Mouse (Mus musculus): ENCODE results near the gene Rgn.

Rgn gene

GRCm38 (mm10) chrX:20549532-20549931 is at the start of gene Rgn:
Gene Rgn, plus strand, starts transcription at chrX:20549787.
- no peak for DNase-seq

DNA sequence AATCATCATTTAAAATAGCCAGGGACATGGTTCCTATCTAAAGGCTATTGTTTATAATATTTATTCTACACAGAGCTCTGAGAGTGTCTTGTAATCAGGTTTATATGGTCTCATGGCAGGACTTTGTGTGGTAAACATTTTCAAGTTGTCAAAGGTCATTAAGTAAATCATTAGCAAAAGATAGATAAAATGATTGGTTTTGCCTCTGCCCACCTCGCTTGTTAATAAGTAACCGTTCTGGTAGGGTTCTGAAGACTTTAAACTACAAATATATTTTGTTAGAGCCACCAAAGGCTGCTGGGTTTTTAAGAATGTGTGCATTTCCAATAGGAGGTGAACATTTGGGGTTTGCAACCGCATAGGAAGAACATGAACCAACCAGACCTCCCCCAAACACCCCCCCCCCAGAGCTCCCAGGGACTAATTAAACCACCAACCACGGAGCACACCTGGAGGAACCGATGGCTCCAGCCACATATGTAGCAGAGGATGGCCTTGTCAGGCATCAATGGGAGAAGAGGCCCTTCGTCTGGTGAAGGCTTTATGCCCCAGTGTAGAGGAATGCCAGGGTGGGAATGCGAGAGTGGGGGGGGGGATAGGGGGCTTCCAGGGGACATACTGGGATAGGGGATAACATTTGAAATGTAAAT is 29.2 kb upstream of the Rgn start:
- DNase-seq: peak in 1 of 2 experiments; percentile 23

GRCm38 (mm10) chrX:20521578-20521977 is 28.0 kb upstream of the Rgn start:
- DNase-seq: no peak

DNA sequence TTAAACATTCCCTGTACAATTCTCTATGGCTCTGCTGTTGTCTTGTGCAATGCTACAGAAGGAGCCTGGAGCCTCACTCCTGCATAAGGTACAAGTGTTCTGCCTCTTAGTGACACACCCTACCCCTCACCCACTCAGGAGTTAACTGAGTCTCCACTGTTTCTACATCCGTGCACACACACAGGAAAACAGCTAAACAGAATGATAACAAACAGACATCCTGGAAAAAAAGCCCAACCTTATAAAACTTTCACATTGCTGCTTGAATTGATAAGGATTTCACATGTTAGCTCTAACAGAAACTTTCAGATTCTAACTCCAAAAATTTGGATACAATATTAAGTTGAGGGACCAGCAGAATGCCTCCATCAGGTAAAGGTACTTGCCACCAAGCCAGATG is 17.0 kb upstream of the Rgn start:
- no peak for DNase-seq

DNA sequence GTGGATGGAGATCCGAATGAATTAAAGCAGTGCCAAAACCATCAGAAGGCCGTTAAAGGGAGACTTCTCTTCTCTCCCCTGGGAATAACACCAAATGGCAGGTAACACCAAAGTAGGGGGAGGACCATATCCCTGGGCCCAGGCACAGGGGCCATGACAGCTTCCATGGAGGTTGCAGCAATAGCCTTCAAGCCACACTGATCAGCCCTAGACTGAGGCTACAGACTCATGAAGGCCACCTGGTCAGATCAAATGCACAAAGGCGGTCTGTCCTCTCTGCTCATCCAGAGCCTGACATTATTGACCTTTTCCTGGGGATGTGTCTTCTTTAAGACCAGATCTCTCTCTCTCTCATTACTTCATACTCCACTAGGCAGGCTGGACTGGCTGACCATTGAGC is 5.7 kb upstream of the Rgn start:
- no peak for DNase-seq

DNA sequence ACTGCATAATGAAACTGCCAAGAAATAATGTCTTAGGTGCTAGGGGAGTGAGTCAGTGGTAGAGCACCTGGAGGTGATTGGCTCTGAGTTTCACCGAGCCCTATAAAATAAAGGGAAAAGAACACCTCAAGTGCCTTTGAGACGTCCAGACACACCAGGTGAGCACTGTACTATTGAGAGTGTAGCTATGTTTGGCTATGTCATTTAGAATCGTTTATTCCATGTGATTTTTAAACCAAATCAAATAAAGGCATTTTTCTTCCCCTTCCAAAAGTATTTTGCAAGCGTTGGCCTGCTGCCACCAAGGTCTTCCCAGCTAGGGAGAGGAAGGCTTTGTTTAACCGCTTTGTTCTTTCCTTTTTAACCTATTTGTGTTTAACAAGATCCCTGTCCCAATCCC is 2.0 kb upstream of the Rgn start:
- DNase-seq: no peak

GRCm38 (mm10) chrX:20548011-20548879 is 1.3 kb upstream of the Rgn start:
- DNase-seq: peak in 1 of 2 experiments; percentile 18

GRCm38 (mm10) chrX:20548880-20549440 is 627 bp upstream of the Rgn start:
- peak in 1 of 2 experiments; percentile 41 for DNase-seq

- DNase-seq: no peak
These were observed 2.6 kb downstream of the Rgn start for GRCm38 (mm10) chrX:20552199-20552598.

- DNase-seq: no peak
These were observed 12.3 kb downstream of the Rgn start for GRCm38 (mm10) chrX:20561846-20562245.

GRCm38 (mm10) chrX:20563941-20564340 is 14.4 kb downstream of the Rgn start:
- no peak for DNase-seq

GRCm38 (mm10) chrX:20571024-20571423 is 21.4 kb downstream of the Rgn start:
- DNase-seq: no peak

DNA sequence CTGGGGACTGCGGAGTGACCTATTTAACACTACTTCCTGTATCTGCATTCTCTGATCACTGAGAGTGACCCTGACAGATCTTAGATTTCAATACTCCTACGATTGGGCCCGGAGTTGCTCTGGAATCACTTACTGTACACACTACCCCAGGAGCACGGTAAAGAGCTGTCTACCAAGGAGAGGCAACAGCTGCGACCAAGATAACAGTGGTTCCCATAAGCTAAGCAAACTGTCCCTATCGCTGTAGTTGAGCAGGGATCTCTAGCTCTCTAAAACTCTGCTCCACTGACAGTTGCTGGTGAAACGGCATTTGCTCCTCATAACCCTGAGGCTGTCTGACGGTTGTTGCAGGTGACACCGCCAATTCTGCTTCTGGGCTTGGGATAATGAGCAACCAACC is 23.1 kb downstream of the Rgn start:
- DNase-seq: no peak

GRCm38 (mm10) chrX:20573927-20574326 is 24.3 kb downstream of the Rgn start:
- no peak for DNase-seq

GRCm38 (mm10) chrX:20587968-20588367 is 38.4 kb downstream of the Rgn start:
- no peak for DNase-seq

DNA sequence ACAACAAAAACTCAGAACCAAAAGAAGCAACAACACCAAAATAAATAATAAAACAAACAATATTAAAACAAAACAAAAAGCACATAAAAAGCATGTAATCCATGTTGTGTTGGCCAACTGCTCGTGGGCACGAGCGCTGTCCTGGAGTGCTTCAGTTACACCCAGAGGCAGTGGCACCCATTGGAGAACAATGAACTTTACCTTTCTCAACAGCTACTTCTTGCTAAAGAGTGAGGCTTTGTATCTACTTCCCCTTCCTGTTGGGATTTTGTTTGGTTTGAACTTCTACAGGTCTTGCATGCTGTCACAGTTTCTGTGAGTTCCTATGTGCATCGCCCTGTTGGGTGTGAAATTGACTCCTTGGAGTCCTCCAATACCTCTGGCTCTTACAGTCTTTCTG is 58.9 kb downstream of the Rgn start:
- DNase-seq: no peak

All from kidney, adult 8-10 months (tissue).